9 mouse cellular contexts compared by ENCODE assay signal in the genomic region with DNA sequence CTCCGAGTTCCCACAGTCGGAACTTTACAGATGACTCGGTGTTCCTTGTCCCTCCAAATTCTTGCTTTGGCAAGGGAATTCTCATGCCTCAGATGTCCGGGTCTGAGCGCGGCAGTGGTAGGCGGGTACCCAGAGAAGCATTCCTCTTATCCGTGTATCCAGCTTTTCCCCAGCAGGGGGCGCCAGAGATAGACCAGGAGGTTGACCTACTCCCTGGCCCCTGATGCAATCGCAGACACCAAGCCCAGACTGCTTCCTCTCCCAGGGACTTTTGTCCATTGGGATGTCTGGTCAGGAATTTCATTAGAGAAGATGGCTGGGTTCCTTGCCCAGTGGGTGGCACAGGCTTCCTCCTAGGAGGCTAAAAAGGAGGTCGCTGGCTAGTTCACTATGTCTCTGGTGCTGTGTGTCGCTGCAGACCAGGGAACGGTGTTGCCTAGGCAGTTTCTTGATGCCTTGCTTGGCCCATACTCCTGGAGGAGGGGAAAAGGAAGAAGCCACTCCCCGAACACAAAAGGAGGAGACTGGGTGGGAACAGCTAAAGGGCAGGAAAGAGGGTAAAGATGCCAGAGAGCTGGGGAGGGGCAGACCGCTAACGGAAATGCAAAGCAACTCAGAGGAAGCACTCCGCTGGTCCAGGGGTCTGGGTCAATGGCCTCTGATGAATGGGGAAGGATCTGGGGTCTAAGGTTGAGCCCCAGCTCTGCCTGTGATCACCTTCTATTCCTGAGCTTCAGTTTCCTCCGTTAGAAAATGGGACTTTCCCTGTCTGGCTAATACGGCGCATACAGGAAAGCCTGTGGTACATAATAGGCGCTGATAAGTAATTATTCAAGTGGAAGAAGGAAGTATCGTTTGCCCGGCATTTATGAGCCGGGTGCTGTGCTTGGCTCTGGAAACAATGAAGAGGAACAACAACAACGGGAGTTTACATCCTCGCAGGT. TPM values are rescaled to one million over a fixed set of nuclear protein-coding genes. Genes with fewer than 3 reads are reported as not detected.
A peak's percentile ranks its signal among the peaks of the same experiment; 100 is the strongest.
DNase-seq lines count a peak whose midpoint lies in the region; ATAC-seq lines count a peak whose summit lies in the region.
"Had no signal": no experiment of that assay in that cellular context is flagged by ENCODE, and none has a peak within 500 bp of the region (broad histone marks: within the 10 kb centered on the region; RNA-seq: fewer than 3 reads in every experiment).

No protein-coding gene starts in this region.

- no peaks in the 10 kb centered on the region for H3K4me1 ChIP-seq in brown adipose tissue, adult 24 weeks (ENCODE audit: control insufficient read depth, insufficient read depth, insufficient read length, low read length)
- H3K4me1 ChIP-seq in heart, embryonic 14.5 days (ENCODE audit: control insufficient read depth in 2 of 2, insufficient read depth in 2 of 2, low read length in 2 of 2): peaks cover 24 to 31% of the 10 kb centered on the region in 2 experiments
- H3K4me1 ChIP-seq in liver, embryonic 11.5 days (replicated peaks; ENCODE audit: control insufficient read depth, insufficient read depth, low read length): peaks cover 21% of the 10 kb centered on the region

- no peaks in the 10 kb centered on the region for H3K36me3 ChIP-seq in heart, embryonic 14.5 days (ENCODE audit: control insufficient read depth, insufficient read depth, low read length)
- no peaks in the 10 kb centered on the region for H3K36me3 ChIP-seq in liver, embryonic 11.5 days (ENCODE audit: control insufficient read depth, insufficient read depth, low read length)
- H3K36me3 ChIP-seq in splenic B cell, adult 2 months (ENCODE audit: control insufficient read depth, insufficient read depth, low read length, poor library complexity, severe bottlenecking): no peaks in the 10 kb centered on the region

- H3K27me3 ChIP-seq in heart, embryonic 14.5 days (ENCODE audit: control insufficient read depth, insufficient read depth, low read length): peaks cover 31% of the 10 kb centered on the region
- H3K27me3 ChIP-seq in liver, embryonic 11.5 days (replicated peaks; ENCODE audit: control insufficient read depth, insufficient read depth, low read length): peaks cover 46% of the 10 kb centered on the region
- H3K27me3 ChIP-seq in splenic B cell, adult 2 months (ENCODE audit: control insufficient read depth, insufficient read depth, low read length, poor library complexity, severe bottlenecking): no peaks in the 10 kb centered on the region

- H3K27ac ChIP-seq in brown adipose tissue, adult 24 weeks (replicated peaks; ENCODE audit: low read depth, low read length): peak overlapping the region; percentile 94
- H3K27ac ChIP-seq in heart, embryonic 14.5 days (replicated peaks in 1 of 2; ENCODE audit: control insufficient read depth in 1 of 2, insufficient read depth in 1 of 2, low read depth in 2 of 2, low read length in 2 of 2): peak overlapping the region; percentile 57 to 58; a peak in 3 of 4 replicates
- H3K27ac ChIP-seq in liver, embryonic 11.5 days (ENCODE audit: low read depth, low read length): peak overlapping the region; percentile 30; the same call in 1 of the 2 replicates

- no peak overlapping the region for H3K9ac ChIP-seq in heart, embryonic 14.5 days (ENCODE audit: low read length)
- H3K9ac ChIP-seq in liver, embryonic 11.5 days (ENCODE audit: low read depth, low read length): no peak overlapping the region

- H3K4me2 ChIP-seq in heart, embryonic 14.5 days (ENCODE audit: low read length): peak overlapping the region; percentile 54
- H3K4me2 ChIP-seq in liver, embryonic 11.5 days: peak overlapping the region; percentile 62

- H3K9me3 ChIP-seq in heart, embryonic 14.5 days (ENCODE audit: control insufficient read depth, low read length): no peaks in the 10 kb centered on the region; the same call in 1 of the 2 replicates
- no peaks in the 10 kb centered on the region for H3K9me3 ChIP-seq in liver, embryonic 11.5 days (ENCODE audit: control insufficient read depth, low read length)

- peak; percentile 71 for ATAC-seq in heart, embryonic 14.5 days (ENCODE audit: insufficient number of reproducible peaks, insufficient read depth, low FRiP score, low read depth)
- peak; percentile 81 for ATAC-seq in liver, embryonic 11.5 days (replicated peaks; ENCODE audit: low FRiP score)

- peak overlapping the region; percentile 36 for H3K4me3 ChIP-seq in brown adipose tissue, adult 24 weeks (ENCODE audit: insufficient read depth, low read depth, low read length)
- peak overlapping the region; percentile 4 to 15; a peak in 1 of 4 replicates for H3K4me3 ChIP-seq in heart, embryonic 14.5 days (ENCODE audit: control insufficient read depth in 1 of 2, insufficient read depth in 1 of 2, low read depth in 1 of 2, low read length in 2 of 2)
- peak overlapping the region; percentile 31 for H3K4me3 ChIP-seq in liver, embryonic 11.5 days (ENCODE audit: low read depth, low read length)
- H3K4me3 ChIP-seq: erythroblast, embryonic 14.5 days had no signal

- 20% methylated on average over 26 of the region's 26 CpGs for WGBS in heart, embryonic 14.5 days
- 11% methylated on average over 26 of the region's 26 CpGs for WGBS in liver, embryonic 11.5 days

- peak; percentile 91 for DNase-seq in CD4-positive, CD25-positive, alpha-beta regulatory T cell, adult 2 months (ENCODE audit: low read depth, low spot score)
- DNase-seq in fibroblast of lung, adult 2 months (ENCODE audit: low read depth): peak; percentile 75
- DNase-seq in kidney, postnatal 10 days: peak; percentile 97
- peak; percentile 88 for DNase-seq in liver, embryonic 11.5 days (ENCODE audit: low spot score)
- DNase-seq in naive thymus-derived CD4-positive, alpha-beta T cell, adult 2 months (ENCODE audit: low read depth): peak; percentile 91
- DNase-seq in splenic B cell, adult 2 months (ENCODE audit: low read depth, low spot score): peak; percentile 88

RNA-seq across cellular contexts. Expression of gene Cabp1, which starts 6.7 kb away (rescaled TPM):
- polyA plus RNA-seq in brown adipose tissue, adult 24 weeks (2012; ENCODE audit: insufficient read depth, insufficient read length, missing spikeins): 1.0 and 1.3 TPM in 2 replicates
- 0.77 and 0.98 TPM in 2 replicates for polyA plus RNA-seq in heart, embryonic 14.5 days (2014; fragmentation: Nextera tagmentation; extraction: Ambion mirVana)
- 0.89 and 1.4 TPM in 2 replicates for polyA plus RNA-seq in liver, embryonic 11.5 days (2014; fragmentation: Nextera tagmentation; extraction: Ambion mirVana)
- polyA plus RNA-seq: erythroblast, embryonic 14.5 days had no signal

RNA-seq across cellular contexts. Expression of gene Mlec, which starts 29.5 kb away (rescaled TPM):
- 49.5 and 76.9 TPM in 2 replicates for polyA plus RNA-seq in brown adipose tissue, adult 24 weeks (2012; ENCODE audit: insufficient read depth, insufficient read length, missing spikeins)
- polyA plus RNA-seq in heart, embryonic 14.5 days (2014; fragmentation: Nextera tagmentation; extraction: Ambion mirVana): 53.6 and 57.8 TPM in 2 replicates
- 56.2 and 59.5 TPM in 2 replicates for polyA plus RNA-seq in liver, embryonic 11.5 days (2014; fragmentation: Nextera tagmentation; extraction: Ambion mirVana)

RNA-seq across cellular contexts. Expression of gene Pop5, which starts 48.2 kb away (rescaled TPM):
- polyA plus RNA-seq in brown adipose tissue, adult 24 weeks (2012; ENCODE audit: insufficient read depth, insufficient read length, missing spikeins): 187 and 188 TPM in 2 replicates
- polyA plus RNA-seq in heart, embryonic 14.5 days (2014; fragmentation: Nextera tagmentation; extraction: Ambion mirVana): 62.8 and 66.7 TPM in 2 replicates
- polyA plus RNA-seq in liver, embryonic 11.5 days (2014; fragmentation: Nextera tagmentation; extraction: Ambion mirVana): 171 and 181 TPM in 2 replicates

RNA-seq across cellular contexts. Expression of gene Unc119b, which starts 52.7 kb away (rescaled TPM):
- 9.4 and 11.0 TPM in 2 replicates for polyA plus RNA-seq in brown adipose tissue, adult 24 weeks (2012; ENCODE audit: insufficient read depth, insufficient read length, missing spikeins)
- polyA plus RNA-seq in heart, embryonic 14.5 days (2014; fragmentation: Nextera tagmentation; extraction: Ambion mirVana): 17.5 and 20.5 TPM in 2 replicates
- polyA plus RNA-seq in liver, embryonic 11.5 days (2014; fragmentation: Nextera tagmentation; extraction: Ambion mirVana): 26.8 and 27.3 TPM in 2 replicates

Comparison
In these comparisons a context has a peak if more than half of its experiments do, and no peak if none do; other contexts are left out.
1. Peak in every context shown above with its lines: DNase-seq, ATAC-seq, H3K4me3 ChIP-seq and H3K27ac ChIP-seq.
2. H3K27ac ChIP-seq: peak in every context shown above with its lines; median percentile 94 in brown adipose tissue, adult 24 weeks; 58 in heart, embryonic 14.5 days; 30 in liver, embryonic 11.5 days.